Mouse (Mus musculus): ENCODE measurements around the gene Yipf1.

The Yipf1 gene

GRCm38 (mm10) chr4:107374677-107375076, 60.5 kb downstream of the Yipf1 start:
- no peak for DNase-seq

- DNase-seq, result no peak
These were observed 64.8 kb downstream of the Yipf1 start for GRCm38 (mm10) chr4:107378954-107379353.

- DNase-seq, result no peak
These were observed 66.7 kb downstream of the Yipf1 start for GRCm38 (mm10) chr4:107380871-107381270.

- peak; percentile 81 to 91 for DNase-seq
These were observed 72.9 kb downstream of the Yipf1 start for GRCm38 (mm10) chr4:107387038-107387437.

- DNase-seq, result peak; percentile 34 to 45
These were observed 73.3 kb downstream of the Yipf1 start for GRCm38 (mm10) chr4:107387465-107387864.

GRCm38 (mm10) chr4:107388291-107388690, 74.1 kb downstream of the Yipf1 start:
- DNase-seq, result no peak

- no peak for DNase-seq
These were observed 75.2 kb downstream of the Yipf1 start for GRCm38 (mm10) chr4:107389345-107389744.

- DNase-seq, result no peak
These were observed 79.6 kb downstream of the Yipf1 start for GRCm38 (mm10) chr4:107393771-107394170.
